Mouse (Mus musculus) myocyte (in vitro differentiated cells): ENCODE data around the gene Mms22l. TPM values are rescaled to one million over a fixed set of nuclear protein-coding genes. Genes with fewer than 3 reads are reported as not detected.
A peak's percentile ranks its signal among the peaks of the same experiment; 100 is the strongest.
"Not testable (repeated sequence)": the region's sequence is repeated elsewhere in the genome, so short reads cannot be mapped to it uniquely, and the experiment has no call there.

ENCODE experiments used
- H3K27me3 ChIP-seq: one replicate; pipeline ENCODE4 v1.6.1; 2011; ENCODE audit not compliant: control insufficient read depth, insufficient read depth, insufficient read length
- H3K36me3 ChIP-seq: one replicate; pipeline ENCODE4 v1.6.1; 2011; ENCODE audit not compliant: control insufficient read depth, insufficient read depth
- H3K4me2 ChIP-seq: one replicate; pipeline ENCODE4 v1.6.1; 2011; ENCODE audit warnings: low read depth, control low read depth
- H3K4me3 ChIP-seq: one replicate; pipeline ENCODE4 v1.5.1; 2011; ENCODE audit warnings: mild to moderate bottlenecking, control low read depth, moderate library complexity
- H3K79me2 ChIP-seq: one replicate; pipeline ENCODE4 v1.6.1; 2011; ENCODE audit not compliant: control insufficient read depth, insufficient read depth
- H3ac ChIP-seq: one replicate; pipeline ENCODE4 v1.6.1; 2011; ENCODE audit not compliant: control insufficient read depth, insufficient read length
- CEBPB ChIP-seq: IDR thresholded peaks from 2 replicates; pipeline ENCODE4 v1.6.1; 2011; ENCODE audit warnings: mild to moderate bottlenecking, moderate library complexity; ENCODE audit not compliant: poor library complexity, insufficient read depth, severe bottlenecking
- E2F4 ChIP-seq: IDR thresholded peaks from one replicate; pipeline ENCODE4 v1.6.1; 2011; ENCODE audit warnings: mild to moderate bottlenecking, control low read depth, moderate library complexity; ENCODE audit not compliant: insufficient read depth
- MAX ChIP-seq: IDR thresholded peaks from one replicate; pipeline ENCODE4 v1.6.1; 2011; ENCODE audit warnings: low read depth, mild to moderate bottlenecking, control low read depth
- MYOD1 ChIP-seq, 3 experiments: IDR thresholded peaks; one replicate each; pipeline ENCODE4 v1.6.1; 2011; ENCODE audit warnings: control low read depth in 2 of 3, low read depth in 2 of 3, mild to moderate bottlenecking in 2 of 3, moderate library complexity in 1 of 3; ENCODE audit not compliant: insufficient read length in 2 of 3, control insufficient read depth in 1 of 3
- MYOG ChIP-seq, 3 experiments: IDR thresholded peaks; one replicate each; pipeline ENCODE4 v1.6.1; 2011; ENCODE audit warnings: control low read depth in 2 of 3, low read depth in 2 of 3, mild to moderate bottlenecking in 2 of 3; ENCODE audit not compliant: insufficient read length in 2 of 3, control insufficient read depth in 1 of 3, insufficient read depth in 1 of 3
- POLR2A ChIP-seq: IDR thresholded peaks from one replicate; pipeline ENCODE4 v1.6.1; 2011; ENCODE audit warnings: low read depth, mild to moderate bottlenecking, control low read depth, moderate library complexity; ENCODE audit not compliant: insufficient read length
- POLR2AphosphoS2 ChIP-seq: IDR thresholded peaks from one replicate; pipeline ENCODE4 v1.6.1; 2011; ENCODE audit warnings: low read depth, control low read depth; ENCODE audit not compliant: insufficient read length
- REST ChIP-seq: IDR thresholded peaks from one replicate; pipeline ENCODE4 v1.6.1; 2011; ENCODE audit warnings: mild to moderate bottlenecking, control low read depth, moderate library complexity; ENCODE audit not compliant: insufficient read depth, insufficient read length
- SRF ChIP-seq: IDR thresholded peaks from one replicate; pipeline ENCODE4 v1.6.1; 2011; ENCODE audit warnings: low read depth; ENCODE audit not compliant: control insufficient read depth, insufficient read length
- TCF12 ChIP-seq: IDR thresholded peaks from one replicate; pipeline ENCODE4 v1.6.1; 2011; ENCODE audit warnings: mild to moderate bottlenecking, control low read depth; ENCODE audit not compliant: poor library complexity, insufficient read depth, severe bottlenecking
- TCF3 ChIP-seq: IDR thresholded peaks from one replicate; pipeline ENCODE4 v1.6.1; 2011; ENCODE audit warnings: low read depth, control low read depth; ENCODE audit not compliant: insufficient read length
- USF1 ChIP-seq: IDR thresholded peaks from one replicate; pipeline ENCODE4 v1.6.1; 2011; ENCODE audit warnings: low read depth, mild to moderate bottlenecking, control low read depth, moderate library complexity
- polyA plus RNA-seq: library from polyadenylated mRNA; unstranded; fragments of >200 nt; fragmentation: generic; extraction: Trizol; gene quantifications from one replicate; pipeline ENCODE4 v1.2.1, GENCODE M21; 2012; ENCODE audit warnings: missing spikeins

Gene Mms22l
- polyA plus RNA-seq, 1 experiment = 3.9 TPM

DNA sequence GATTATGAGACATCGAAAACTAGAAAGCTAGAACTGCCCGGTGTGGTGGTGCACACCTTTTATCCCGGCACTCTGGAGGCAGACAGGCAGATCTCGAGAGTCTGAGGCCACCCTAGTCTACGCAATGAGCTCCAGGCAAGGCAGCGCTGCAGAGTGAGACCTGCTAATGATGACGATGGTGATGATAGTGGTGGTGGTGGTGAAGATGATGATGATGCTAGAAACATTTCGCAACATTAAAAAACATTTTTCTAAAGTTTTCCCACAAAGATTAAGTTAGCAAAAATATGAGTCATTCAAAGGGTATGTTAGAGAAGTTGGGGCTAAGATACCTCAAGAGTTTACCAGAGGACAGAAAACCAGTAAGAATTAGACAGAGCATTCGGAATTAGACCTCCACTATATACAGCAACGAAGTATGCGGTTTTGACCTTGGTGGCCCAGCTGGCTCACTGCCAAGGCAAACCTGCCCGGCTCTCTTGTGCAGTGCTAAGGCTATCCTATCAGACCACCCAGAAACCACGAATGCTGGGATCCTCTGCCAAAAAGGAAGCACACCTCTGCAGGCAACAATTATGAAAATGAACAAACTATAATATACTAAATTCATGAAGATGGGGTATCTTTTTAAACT lies 129.8 kb downstream of the Mms22l start:
- TF ChIP-seq CEBPB = peak; percentile 57; the same call in 1 of the 2 replicates
- no peak for TF ChIP-seq USF1
- Histone ChIP-seq H3K4me2 (no peak overlapping the region), H3ac (no peak overlapping the region), H3K4me3 (no peak overlapping the region), H3K27me3 (no peaks in the 10 kb centered on the region), H3K36me3 (no peaks in the 10 kb centered on the region), H3K79me2 (no peaks in the 10 kb centered on the region)

DNA sequence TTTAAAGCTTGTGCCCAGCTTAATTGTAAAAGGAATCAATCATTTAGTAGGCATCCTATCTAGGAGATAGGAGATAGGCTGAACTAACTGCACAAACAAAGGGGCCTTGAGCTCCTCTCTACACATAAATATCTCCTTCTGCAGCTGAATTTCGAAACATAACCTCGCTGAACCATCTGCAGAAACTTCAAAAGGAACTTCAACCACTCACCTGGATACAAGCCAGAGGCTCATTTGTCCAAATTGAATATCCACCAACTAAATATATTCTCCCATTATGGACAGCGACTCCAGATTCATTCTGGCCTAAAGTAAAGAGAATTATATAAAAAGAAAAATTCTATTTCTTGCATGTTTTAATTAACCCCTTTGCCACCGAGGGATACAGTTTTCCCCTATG lies 130.4 kb downstream of the Mms22l start:
- no peak overlapping the region for H3K4me3 ChIP-seq
- TF ChIP-seq POLR2AphosphoS2 = no peak
- TF ChIP-seq MYOG (IDR thresholded peaks at IDR 0.05; ENCODE audit: control insufficient read depth in 1 of 3, insufficient read depth in 1 of 3, insufficient read length in 2 of 3, low read depth in 2 of 3) = no peak
- H3K4me2 ChIP-seq = no peak overlapping the region
- no peaks in the 10 kb centered on the region for H3K79me2 ChIP-seq
- no peaks in the 10 kb centered on the region for H3K27me3 ChIP-seq
- no peak overlapping the region for H3ac ChIP-seq
- no peaks in the 10 kb centered on the region for H3K36me3 ChIP-seq

DNA sequence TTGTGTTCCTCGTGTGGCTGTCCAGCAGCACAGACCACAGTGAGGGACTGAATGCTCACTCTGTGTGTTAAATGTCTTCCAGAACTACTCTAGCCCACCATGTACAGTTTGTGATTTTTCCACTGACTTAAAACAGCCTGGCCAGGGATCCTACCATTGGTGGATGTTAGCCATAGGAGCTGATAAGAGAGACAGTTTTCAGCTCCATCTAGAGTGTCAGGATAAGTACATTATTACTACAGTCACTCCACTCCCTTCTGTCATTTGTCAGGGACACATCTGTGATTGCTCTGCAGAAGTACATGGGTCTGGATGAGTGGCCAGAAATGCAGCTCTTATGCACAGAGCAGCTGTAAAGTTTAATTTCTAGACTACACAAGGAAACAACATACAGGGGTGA lies 131.6 kb downstream of the Mms22l start:
- H3K27me3 ChIP-seq = no peaks in the 10 kb centered on the region
- no peaks in the 10 kb centered on the region for H3K79me2 ChIP-seq
- H3ac ChIP-seq = no peak overlapping the region
- H3K36me3 ChIP-seq = no peaks in the 10 kb centered on the region
- no peak overlapping the region for H3K4me2 ChIP-seq
- no peak overlapping the region for H3K4me3 ChIP-seq
- TF ChIP-seq TCF12 (no peak), POLR2A (no peak), TCF3 (no peak), MYOG (IDR thresholded peaks at IDR 0.05; ENCODE audit: control insufficient read depth in 1 of 3, insufficient read depth in 1 of 3, insufficient read length in 2 of 3, low read depth in 2 of 3) (no peak), USF1 (no peak), CEBPB (no peak), REST (no peak), MYOD1 (IDR thresholded peaks at IDR 0.05; ENCODE audit: control insufficient read depth in 1 of 3, insufficient read length in 2 of 3, low read depth in 2 of 3) (no peak), MAX (no peak), SRF (no peak), E2F4 (no peak), POLR2AphosphoS2 (no peak)

DNA sequence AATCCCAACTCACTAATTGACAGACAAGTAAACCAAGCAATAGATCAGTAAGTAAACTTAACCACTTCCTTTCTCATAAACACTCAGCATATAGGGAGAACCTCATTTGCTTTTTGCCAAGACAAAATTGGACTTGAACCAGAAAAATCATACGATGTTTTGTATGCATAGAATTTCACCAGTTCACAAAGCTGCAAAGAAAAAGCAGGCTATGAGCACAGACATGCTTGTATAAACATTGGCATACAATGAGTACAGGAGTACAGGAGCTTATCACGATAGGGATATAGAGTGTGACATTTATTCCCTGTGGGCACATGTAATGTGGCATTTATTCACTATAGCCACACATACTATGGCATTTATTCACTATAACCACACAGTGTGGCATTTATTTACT lies 134.2 kb downstream of the Mms22l start:
- no peak for TF ChIP-seq CEBPB
- H3K79me2 ChIP-seq = no peaks in the 10 kb centered on the region
- no peak overlapping the region for H3K4me2 ChIP-seq
- no peak overlapping the region for H3ac ChIP-seq
- no peaks in the 10 kb centered on the region for H3K27me3 ChIP-seq
- H3K36me3 ChIP-seq = no peaks in the 10 kb centered on the region
- H3K4me3 ChIP-seq = no peak overlapping the region

DNA sequence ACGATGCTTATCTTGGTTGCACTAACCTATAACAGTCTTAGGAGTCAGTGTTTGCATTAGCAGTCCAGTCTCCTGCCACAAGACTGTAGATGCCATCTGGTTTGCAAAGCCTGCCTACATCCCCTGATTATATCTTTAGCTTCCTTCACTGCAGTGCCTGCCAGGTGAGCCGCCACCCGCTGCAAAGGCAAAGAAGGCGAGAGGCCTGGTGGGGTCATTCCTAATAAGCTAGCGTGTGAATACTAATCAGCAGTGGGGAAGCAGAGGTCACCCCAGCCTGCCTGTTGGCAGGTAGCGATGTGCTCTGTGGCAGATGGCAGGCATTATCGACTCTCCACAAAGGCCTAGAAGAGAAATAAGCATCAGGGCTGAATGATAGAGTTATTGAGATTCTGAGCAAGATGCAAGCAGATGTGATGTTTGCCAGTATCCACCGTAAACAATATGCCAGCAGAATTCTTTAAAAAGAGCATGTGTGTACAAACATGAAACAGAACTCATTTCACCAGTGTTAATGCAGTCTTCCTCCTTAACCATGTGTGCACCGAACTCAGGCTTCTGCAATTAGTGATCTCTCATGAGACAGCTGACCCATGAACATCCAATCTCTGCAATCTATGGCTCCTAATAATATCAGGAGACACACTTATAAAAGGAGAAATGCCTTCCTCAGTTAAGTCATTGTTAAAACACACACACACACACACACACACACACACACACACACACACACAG lies 135.1 kb downstream of the Mms22l start:
- H3K4me2 ChIP-seq = no peak overlapping the region
- H3ac ChIP-seq = no peak overlapping the region
- no peak for TF ChIP-seq TCF3
- TF ChIP-seq SRF = no peak
- no peaks in the 10 kb centered on the region for H3K36me3 ChIP-seq
- H3K4me3 ChIP-seq = no peak overlapping the region
- no peaks in the 10 kb centered on the region for H3K79me2 ChIP-seq
- no peaks in the 10 kb centered on the region for H3K27me3 ChIP-seq

DNA sequence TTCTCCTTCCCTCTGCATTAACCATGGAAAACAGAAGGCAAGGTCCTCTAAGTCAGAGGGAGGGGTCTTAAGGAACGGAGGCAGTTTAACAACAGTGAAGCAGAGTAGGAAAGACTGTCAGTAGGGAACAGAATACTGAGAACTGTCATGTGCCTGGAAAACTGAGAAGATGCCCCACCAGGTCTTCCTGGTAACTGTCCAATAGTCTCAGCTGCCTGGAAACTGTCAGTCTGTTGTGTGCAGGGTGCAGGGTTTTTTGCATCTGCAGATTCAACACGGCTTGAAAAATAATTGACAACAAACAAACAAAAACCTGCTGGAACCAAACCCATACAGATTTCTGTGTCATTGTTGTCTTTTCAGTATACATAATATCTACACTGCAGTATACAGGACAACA lies 146.1 kb downstream of the Mms22l start:
- Histone ChIP-seq H3K27me3 (no peaks in the 10 kb centered on the region), H3K36me3 (no peaks in the 10 kb centered on the region), H3ac (no peak overlapping the region), H3K79me2 (no peaks in the 10 kb centered on the region), H3K4me3 (no peak overlapping the region), H3K4me2 (no peak overlapping the region)
- TF ChIP-seq TCF12 = no peak
- TF ChIP-seq USF1 = no peak
- no peak for TF ChIP-seq POLR2AphosphoS2
- no peak for TF ChIP-seq POLR2A
- TF ChIP-seq REST = no peak
- no peak for TF ChIP-seq E2F4
- no peak for TF ChIP-seq MYOG (IDR thresholded peaks at IDR 0.05; ENCODE audit: control insufficient read depth in 1 of 3, insufficient read depth in 1 of 3, insufficient read length in 2 of 3, low read depth in 2 of 3)
- TF ChIP-seq SRF = no peak
- TF ChIP-seq TCF3 = no peak
- TF ChIP-seq MYOD1 (IDR thresholded peaks at IDR 0.05; ENCODE audit: control insufficient read depth in 1 of 3, insufficient read length in 2 of 3, low read depth in 2 of 3) = no peak
- no peak for TF ChIP-seq MAX
- no peak for TF ChIP-seq CEBPB

DNA sequence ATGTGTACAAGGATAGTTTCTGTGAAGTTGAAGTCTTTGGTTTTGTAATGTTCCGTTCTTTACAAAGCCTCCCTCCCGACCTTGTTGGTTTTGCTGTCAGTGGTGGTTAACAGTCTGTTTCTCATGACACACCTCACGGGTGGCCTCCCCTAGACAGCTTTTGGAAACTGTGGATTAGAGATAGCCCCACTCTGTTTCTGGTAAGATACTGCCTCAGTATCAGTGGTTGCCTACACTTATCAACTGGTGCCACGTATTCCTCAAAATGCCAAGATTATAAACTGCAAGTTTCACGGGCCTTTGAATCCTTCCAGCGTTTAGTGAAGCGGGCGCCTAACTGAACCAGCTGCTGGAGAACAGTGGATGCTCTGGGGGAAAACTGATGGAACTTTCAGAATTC lies 148.5 kb downstream of the Mms22l start:
- H3K79me2 ChIP-seq, H3ac ChIP-seq, H3K36me3 ChIP-seq, H3K27me3 ChIP-seq, H3K4me3 ChIP-seq, H3K4me2 ChIP-seq: not testable (repeated sequence)
